Mouse (Mus musculus) frontal cortex, postnatal 36 days (tissue): ENCODE data around the gene Zer1.
"Not testable (repeated sequence)": the region's sequence is repeated elsewhere in the genome, so short reads cannot be mapped to it uniquely, and the experiment has no call there.

Experiments used
- DNase-seq, 2 experiments: peaks; one replicate each; pipeline ENCODE4 v3.0.0; 2022; ENCODE audit warnings: low spot score in 2 of 2

The Zer1 gene

DNA sequence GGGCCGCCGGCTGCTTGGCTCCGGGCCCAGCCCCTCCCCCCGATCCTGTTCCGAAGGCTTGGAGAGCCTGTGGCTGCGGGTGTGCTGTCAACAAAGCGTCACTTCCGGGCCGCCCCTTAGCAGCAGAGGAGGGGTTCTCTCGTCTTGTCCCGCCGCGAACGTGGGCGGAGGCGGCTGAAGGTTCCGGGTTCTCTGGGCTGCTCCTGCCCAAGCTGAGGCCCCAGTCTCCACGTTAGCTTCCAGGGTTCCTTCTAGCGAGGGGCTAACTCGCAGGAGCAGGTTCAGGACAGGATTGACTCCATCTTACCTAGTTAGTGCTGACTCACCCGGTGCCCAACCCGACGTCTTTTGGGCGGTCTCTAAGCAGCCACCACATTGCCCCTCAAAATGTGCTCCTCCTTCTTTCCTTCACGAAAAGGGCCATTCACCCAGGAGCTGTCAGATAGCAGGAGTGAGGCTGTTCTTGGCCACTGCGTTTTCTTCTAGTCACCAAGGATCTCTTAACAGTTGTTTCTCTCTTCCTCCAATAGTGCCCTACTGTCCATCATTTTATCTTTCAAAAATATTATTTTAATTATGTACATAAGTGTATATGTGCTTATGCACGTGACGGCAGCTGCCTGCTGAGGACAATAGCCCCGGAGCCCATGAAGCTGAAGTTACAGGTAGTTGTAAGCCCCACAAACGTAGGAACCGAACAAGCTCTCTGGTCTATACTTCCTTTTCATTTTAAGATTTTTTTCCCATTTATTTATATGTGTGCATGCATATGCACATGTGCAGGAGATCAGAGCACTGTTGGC, at the start of gene Zer1:
Zer1 (minus strand) TSS at position 114 of the 803 bp plus-strand sequence.
- DNase-seq, result peak; percentile 95

- no peak for DNase-seq
Measured at GRCm38 (mm10) chr2:30173541-30174240, 49.3 kb upstream of the Zer1 start.

DNA sequence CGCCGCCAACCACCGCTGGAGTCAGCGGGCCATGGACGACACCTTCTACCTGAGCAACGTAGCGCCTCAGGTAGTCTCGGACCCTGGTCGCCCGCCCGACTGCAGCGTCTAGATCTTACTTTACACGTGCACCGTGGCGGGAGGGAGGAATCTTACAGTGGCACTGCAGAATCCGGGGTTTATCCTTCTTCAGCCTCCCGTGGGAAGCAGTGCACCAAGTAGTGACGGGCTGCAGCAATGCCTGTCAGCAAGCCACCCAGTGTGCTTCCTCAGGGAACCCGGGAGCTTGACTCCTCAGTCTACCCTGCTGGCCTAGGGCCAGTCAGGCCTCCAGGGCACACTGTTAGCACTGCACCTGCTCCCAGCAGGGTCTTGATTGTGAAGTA, 47.6 kb upstream of the Zer1 start:
- DNase-seq, result no peak

GRCm38 (mm10) chr2:30171371-30171996, 47.1 kb upstream of the Zer1 start, which contains the start of gene Endog:
Gene Endog (plus strand): TSS chr2:30171493.
- DNase-seq, result peak; percentile 87 to 92

GRCm38 (mm10) chr2:30166677-30167076, 42.3 kb upstream of the Zer1 start:
- no peak for DNase-seq

- DNase-seq, result no peak
Measured at GRCm38 (mm10) chr2:30164340-30164932, 40.1 kb upstream of the Zer1 start.

- peak in 1 of 2 experiments; percentile 42 for DNase-seq
Measured at GRCm38 (mm10) chr2:30161809-30162208, 37.4 kb upstream of the Zer1 start.

- DNase-seq, result not testable (repeated sequence)
Measured at GRCm38 (mm10) chr2:30159871-30160270, 35.5 kb upstream of the Zer1 start.

DNA sequence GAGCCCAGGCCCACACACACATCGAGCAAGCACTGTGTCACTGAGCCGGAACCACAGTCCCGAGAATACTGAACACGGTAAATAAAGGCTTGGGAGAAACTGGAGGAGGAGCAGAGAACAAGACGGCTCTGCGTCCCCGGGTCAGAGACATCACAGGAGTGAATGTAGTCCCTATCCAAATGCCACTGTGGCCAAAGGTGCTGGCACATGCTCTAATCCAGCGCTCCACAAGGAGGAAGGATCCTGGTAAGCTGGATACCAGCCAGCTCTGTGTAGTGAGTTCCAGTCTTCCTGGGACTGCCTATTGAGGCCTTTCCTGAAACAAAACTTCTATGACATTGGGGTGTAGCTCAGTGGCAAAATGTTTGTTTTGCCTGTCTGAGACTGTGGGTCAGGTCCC, 28.2 kb upstream of the Zer1 start:
- DNase-seq, result no peak

- DNase-seq, result no peak
Measured at GRCm38 (mm10) chr2:30151840-30152239, 27.5 kb upstream of the Zer1 start.

DNA sequence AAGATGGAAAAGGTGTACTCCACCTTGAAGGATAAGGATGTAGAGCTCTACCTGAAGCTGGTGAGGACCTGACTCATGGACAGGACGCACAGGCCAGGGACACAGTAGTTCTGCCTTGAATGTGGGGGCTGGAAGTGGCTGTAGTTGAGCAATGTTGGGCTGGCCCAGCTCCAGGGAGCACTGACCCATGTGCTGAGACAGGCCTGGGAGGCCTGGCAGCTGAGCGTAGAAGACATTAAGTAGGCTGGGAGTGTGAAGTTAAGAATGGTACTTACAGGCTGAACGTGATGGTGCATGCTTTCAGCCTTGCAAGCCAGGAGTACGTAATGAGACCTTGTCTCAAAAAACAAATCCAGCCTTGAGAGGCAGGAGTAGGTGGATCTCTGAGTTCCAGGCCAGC, 23.1 kb upstream of the Zer1 start:
- DNase-seq, result no peak

GRCm38 (mm10) chr2:30144436-30144835, 20.1 kb upstream of the Zer1 start:
- DNase-seq, result no peak

DNA sequence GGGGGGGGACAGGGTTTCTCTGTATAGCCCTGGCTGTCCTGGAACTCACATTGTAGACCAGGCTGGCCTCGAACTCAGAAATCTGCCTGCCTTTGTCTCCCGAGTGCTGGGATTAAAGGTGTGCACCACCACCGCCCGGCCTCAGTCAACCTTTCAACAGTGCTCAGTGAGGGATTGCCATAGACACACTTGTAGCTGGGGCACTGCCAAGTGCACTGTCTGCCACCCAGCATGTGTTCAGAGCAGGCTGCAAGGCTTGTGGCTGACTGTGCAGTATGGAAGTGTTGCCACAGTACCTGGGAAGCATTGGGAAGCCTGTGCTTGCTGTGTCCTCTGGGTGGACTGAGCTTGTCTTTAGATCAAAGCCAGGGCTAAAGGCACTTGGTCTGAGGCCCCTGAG, 15.6 kb upstream of the Zer1 start:
- DNase-seq, result not testable (repeated sequence)

DNA sequence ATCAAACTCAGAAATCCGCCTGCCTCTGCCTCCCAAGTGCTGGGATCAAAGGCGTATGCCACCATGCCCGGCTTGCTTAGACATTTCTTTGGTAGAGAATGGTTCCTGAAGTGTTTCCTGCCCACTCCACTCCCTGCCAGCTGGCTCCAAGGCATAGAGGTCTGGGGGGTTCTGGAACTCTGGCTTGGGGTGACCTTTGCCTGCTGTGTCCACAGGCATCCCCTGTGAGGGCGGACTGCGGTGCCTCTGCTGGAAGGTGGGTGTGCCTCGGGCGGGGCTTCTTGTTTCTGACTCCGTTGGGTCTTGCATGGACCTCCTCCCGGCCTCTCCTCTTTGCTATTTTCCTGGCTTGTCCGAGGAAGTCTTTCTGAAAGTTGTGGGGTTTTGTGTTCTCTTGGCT, 12.1 kb upstream of the Zer1 start:
- no peak for DNase-seq

DNA sequence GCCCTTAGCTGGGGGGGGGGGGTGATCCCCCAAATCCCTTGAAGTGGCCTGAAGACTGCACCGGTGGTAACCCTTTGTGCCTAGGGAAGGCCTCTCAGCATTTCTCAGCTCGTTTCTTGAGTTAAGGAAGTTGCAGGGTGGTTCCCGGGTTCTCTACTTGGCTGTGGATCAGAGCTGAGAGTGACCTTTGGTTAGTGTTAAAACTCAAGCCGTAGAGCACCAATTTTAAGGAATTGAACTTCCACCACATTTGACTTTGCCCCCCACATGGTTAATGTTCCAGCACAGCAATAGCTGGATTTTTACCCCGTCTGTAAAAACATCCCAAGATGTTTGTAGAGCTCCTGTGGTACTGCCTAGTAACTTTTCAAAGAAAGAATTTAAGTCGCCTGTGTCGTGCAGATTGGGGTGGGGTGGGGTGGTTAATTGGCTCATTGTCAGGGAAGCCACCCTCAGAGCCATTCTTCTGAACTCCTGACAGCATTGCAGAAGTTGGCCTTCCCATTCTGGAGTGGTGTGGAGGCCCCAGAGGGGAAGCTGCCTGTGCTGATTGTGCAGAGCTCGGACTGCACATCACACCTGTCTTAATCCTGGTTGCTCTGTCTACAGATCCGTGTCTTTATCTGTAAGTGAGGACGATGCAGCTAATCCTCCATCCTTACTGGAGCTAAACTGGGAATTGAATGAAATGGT, 10.7 kb upstream of the Zer1 start:
- no peak for DNase-seq

DNA sequence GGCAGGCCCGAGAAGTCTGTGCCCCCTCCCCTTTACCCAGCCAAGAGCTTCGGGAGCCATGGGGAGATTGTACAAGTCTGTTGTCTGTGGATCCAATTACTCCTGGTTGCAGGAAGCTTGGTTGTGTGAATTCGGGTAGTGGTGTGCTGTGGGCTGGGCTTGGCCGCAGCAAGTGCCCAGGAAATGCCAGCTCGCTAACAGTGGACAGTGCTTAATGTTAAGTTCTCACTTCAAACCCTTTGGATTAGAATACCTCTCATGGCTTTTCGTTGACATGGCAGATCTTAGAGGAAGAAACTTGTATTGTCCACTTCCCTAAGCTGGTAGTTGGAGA, 10.0 kb upstream of the Zer1 start:
- no peak for DNase-seq

GRCm38 (mm10) chr2:30133613-30134377, 9.4 kb upstream of the Zer1 start, which contains the start of gene Tbc1d13:
Gene Tbc1d13 (plus strand): TSS chr2:30133746.
- DNase-seq, result peak; percentile 97 to 99

DNA sequence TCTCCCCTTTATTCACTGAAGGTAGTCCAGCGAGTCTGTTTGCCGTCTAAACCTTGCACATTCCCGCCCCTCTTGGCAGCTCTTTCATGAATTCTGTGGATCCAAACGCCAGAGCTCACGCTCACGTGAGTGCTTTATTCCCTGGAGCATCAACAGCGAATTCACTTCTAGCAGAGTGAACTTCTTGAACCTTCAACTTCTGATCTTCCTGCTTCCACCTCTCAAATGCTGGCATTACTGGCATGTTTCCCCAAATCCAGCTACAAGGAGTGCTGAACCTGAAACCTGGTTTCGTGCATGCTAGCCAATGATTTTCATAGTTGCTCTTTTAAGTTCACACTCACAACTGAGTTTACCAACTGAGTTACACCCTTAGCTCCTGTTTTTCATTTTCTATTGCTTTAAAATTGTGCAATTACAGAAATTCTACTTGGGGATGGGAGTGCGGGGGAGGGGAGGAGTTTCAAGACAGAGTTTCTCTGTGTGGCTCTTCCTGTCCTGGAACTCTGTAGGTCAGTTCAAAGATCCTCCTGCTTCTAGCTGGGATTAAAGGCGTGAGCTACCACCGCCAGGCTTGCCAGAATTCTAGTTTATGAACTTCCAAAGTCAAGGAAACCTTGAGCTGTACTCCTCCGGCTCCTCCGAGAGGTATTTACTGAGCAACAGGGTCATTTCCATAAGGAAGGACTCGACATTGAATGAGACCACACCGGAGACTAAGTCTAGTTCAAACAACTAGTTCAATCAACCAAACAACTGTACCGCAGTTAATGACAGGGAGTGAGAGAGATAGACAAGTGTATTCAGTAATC, 8.6 kb upstream of the Zer1 start:
- no peak for DNase-seq

- not testable (repeated sequence) for DNase-seq
Measured at GRCm38 (mm10) chr2:30131240-30131639, 6.9 kb upstream of the Zer1 start.

DNA sequence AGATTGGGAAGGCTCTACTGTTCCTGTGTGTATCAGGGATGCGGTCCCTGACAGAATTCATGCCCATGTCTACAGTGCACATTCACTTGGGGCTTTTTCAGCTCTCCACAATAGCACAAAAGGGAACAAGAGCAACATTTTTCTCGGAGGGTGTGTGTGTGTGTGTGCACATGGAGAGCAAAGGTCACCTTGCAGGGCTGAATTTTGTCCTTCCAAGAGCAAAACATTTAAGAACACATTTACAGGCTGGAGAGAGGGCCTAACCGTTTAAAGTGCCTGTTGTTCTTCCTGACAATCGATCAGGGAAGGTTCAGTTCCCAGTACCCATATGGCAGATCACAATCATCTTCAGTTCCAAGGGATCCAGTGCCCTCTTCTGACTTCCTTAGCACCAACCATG, 5.8 kb upstream of the Zer1 start:
- DNase-seq, result no peak
